Mouse (Mus musculus): ENCODE results near the gene Sbf1.

Gene Sbf1

GRCm38 (mm10) chr15:89321264-89321663 is 6.2 kb upstream of the Sbf1 start:
- no peak for DNase-seq (ENCODE audit: low spot score in 2 of 2)

DNA sequence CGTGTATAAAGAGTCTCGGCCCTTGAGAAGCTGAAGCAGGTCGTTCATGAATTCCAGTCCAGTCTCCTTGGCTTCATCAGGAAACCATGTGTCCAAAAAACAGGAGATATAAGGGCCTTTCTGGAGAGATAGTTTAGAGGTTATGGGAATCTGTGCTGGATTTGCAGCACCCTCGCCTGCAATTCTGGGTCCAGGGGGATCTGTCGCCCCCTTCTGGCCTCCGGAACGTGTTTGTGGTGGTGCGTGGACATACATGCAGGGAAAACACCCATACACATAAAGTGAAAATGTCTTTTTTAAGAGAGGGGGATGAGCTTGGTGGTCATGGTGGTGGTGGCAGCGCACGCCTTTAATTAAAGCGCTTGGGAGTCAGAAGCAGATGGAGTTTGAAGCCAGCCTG is 1.0 kb upstream of the Sbf1 start:
- no peak for DNase-seq (ENCODE audit: low spot score in 2 of 2)

DNA sequence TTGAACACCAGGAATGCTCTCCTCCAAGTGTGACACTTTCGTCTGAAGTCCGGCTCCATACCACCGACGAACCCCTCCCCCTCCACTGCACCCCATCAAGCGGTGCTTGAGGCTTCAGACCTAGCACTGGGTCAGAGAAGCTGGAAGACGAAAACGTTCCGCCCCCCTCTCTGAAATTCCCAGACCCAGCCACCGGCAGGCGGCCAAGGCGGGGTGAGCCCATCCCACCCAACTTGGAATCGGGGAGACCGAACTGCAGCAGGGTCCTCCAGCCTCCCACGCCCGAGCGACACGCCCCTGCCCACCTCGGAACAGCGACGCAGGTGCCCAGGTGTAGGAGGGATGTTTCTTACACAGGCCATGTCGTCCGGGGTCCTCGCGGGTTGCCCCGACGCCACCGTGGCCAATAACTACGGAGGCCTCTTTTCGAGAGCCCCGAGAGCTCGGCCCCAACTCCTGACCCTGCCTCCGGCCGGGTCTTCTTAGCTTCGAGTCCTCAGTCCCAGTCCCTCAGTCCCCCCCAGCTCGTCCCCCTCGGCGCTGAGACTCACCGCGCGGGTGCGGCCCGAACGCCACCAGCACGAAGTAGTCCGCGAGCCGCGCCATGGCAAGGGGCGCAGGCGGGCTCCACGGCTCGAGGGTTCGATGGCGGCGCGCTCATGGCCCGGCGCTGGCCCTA is 461 bp downstream of the Sbf1 start:
- DNase-seq (ENCODE audit: low spot score in 2 of 2), result no peak

GRCm38 (mm10) chr15:89314107-89314506 is 1.0 kb downstream of the Sbf1 start:
- no peak for DNase-seq (ENCODE audit: low spot score in 2 of 2)

- no peak for DNase-seq (ENCODE audit: low spot score in 2 of 2)
Measured at GRCm38 (mm10) chr15:89313359-89313758, 1.8 kb downstream of the Sbf1 start.

DNA sequence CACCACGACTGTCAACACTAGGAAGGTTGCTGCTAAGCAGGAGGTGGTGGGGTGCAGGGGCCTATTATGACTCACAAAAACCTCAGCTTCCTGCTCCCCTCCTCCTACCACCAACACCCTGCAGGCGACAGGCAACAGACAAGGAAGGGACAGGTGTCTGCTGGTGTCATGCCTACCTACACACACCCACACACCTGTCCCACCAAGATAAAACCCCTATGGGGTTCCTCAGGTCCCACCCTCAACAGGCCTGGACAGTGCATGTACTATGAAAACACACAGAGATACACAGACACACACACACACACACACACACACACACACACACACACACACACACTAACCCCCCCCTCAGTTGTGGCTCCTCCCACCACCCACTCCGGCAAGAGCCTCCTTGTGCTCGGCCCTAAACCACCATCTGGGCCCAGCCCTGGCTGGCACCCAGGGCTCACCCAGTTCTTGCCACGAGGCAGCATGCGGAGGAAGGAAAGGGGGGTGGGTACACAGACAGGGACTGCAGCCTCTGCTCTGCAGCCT is 5.1 kb downstream of the Sbf1 start:
- DNase-seq (ENCODE audit: low spot score in 2 of 2), result no peak

GRCm38 (mm10) chr15:89308406-89309139 is 6.5 kb downstream of the Sbf1 start:
- no peak for DNase-seq (ENCODE audit: low spot score in 2 of 2)

DNA sequence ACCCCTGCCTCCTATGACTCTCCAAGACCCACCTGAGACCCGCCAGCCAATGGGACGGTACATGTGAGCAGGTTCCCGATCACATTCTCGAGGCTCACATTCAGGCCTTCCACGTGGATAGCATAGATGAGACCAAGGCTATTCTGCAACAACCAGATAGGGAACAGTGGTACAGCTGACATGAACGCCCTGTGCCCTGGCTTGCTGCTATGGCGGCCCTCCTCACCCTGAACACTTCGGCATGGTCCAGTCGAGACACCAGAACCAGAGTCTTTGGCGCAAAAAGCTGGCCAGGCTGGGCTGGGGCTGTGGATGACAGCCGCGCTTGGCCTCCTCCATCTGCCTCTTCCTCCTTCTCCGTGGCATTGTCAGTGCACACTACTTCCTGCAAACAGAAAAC is 7.7 kb downstream of the Sbf1 start:
- no peak for DNase-seq (ENCODE audit: low spot score in 2 of 2)

GRCm38 (mm10) chr15:89305966-89306365 is 9.1 kb downstream of the Sbf1 start:
- no peak for DNase-seq (ENCODE audit: low spot score in 2 of 2)

DNA sequence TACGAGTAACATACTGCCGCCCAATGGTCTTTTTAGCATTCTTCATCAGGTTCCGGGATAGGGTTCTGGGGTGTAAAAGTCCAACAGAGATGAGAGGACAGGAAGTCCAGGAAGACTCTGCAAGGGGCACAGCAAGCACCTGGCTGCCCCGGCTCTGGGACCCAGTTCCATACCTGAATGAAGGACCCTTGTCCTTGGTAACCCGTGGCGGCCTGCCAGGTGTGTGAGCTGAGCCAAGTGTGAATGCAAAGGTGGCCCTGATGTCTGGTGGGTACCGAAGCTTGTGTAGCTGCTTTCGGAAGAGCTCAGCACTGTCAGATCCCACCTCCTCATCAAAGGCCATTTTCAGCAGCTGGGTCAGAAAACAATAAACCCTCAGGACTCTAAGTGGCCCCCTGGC is 14.5 kb downstream of the Sbf1 start:
- no peak for DNase-seq (ENCODE audit: low spot score in 2 of 2)

GRCm38 (mm10) chr15:89300180-89300579 is 14.9 kb downstream of the Sbf1 start:
- no peak for DNase-seq (ENCODE audit: low spot score in 2 of 2)

- DNase-seq (ENCODE audit: low spot score in 2 of 2), result no peak
Measured at GRCm38 (mm10) chr15:89297695-89298094, 17.4 kb downstream of the Sbf1 start.

DNA sequence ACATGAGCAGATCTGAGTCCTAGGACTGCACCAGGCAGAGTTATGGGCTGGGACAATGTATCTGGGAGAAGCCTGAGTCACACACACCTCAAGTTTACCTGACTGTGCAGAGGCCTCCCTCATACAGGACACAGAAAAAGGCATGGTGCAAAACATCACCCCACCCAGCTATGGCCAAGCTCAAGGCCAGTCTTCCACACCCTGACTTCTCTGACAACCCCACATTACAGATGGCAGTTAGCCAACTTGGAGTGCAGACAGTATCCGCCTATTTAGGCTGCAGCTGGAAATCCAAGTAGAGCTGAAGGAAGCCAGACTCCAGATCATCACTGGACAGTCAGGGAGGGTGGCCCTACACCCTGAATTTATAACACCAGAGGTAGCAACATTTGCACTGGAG is 18.6 kb downstream of the Sbf1 start:
- no peak for DNase-seq (ENCODE audit: low spot score in 2 of 2)

DNA sequence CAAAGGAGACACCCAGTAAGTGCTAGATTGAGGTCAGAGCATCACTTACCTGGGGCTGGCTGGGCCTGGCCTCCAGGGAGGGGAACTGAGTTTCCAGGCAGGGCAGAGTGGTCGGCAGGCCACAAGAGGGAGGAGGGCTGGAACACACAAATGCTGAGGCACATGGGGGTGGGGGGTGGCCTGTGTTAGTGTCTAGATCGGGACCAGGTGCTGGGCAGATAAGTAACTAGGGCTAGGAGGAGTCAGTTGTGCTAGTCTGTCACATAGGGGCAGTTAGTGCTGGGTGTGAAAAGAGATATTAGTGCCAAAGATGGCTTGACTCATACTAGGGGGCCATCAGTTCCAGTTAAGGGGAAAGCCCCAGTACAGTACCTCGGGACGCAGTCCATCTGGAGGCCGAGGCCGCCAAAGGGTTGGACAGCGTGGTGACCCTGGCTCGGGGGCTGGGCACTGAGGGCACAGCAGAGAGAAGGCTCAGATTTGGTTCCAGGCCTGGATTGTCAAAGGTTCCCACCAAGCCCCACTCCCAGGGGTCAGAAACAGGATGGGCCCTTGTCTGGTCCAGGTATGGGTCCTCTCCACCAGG is 19.4 kb downstream of the Sbf1 start:
- DNase-seq (ENCODE audit: low spot score in 2 of 2), result no peak

DNA sequence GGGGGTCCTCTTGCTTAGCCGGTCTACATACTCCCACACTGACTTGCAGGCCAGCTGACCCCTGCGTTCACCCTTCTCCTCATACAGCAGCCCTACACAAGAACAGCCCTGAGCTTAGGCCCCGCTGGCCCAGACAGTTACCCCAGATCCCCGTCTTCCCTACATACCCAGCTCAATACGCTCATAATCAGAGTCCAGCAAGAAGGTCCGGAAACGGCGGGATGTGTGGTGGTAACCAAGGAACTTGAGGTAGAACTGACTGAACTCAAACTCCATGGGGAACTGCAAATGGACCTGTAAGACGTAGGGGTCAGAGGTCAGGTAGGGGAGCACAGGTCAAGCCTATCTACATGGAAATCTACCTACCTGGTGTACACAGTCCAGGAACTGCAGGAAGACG is 21.3 kb downstream of the Sbf1 start:
- no peak for DNase-seq (ENCODE audit: low spot score in 2 of 2)

GRCm38 (mm10) chr15:89292795-89293194 is 22.3 kb downstream of the Sbf1 start:
- DNase-seq (ENCODE audit: low spot score in 2 of 2), result no peak

- no peak for DNase-seq (ENCODE audit: low spot score in 2 of 2)
Measured at GRCm38 (mm10) chr15:89291521-89291920, 23.6 kb downstream of the Sbf1 start.

GRCm38 (mm10) chr15:89289455-89289854 is 25.7 kb downstream of the Sbf1 start:
- DNase-seq (ENCODE audit: low spot score in 2 of 2), result no peak

GRCm38 (mm10) chr15:89288227-89288767 is 26.8 kb downstream of the Sbf1 start:
- no peak for DNase-seq (ENCODE audit: low spot score in 2 of 2)

GRCm38 (mm10) chr15:89286582-89286981 is 28.5 kb downstream of the Sbf1 start:
- DNase-seq (ENCODE audit: low spot score in 2 of 2), result no peak

DNA sequence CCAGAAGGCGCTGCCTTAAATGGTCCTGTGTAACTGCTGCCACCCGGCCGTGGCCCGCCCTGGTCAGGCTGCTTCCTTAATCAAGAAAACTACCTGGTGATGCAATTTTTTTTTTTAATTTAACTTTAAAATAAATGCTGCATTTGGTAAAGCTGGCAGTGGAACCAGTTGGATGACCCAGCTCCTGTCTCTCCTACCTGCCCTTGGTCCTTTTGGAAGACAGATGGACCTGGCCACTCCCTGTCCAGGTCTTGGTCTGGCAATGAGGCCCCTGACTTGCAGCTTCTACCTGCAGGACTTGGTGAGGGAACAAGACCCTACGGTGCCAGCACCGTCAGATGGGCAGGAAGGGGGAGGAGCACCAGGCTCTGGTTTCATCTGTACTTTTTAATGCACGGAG is 29.0 kb downstream of the Sbf1 start:
- DNase-seq (ENCODE audit: low spot score in 2 of 2), result no peak

- DNase-seq (ENCODE audit: low spot score in 2 of 2), result no peak
Measured at GRCm38 (mm10) chr15:89285478-89285877, 29.6 kb downstream of the Sbf1 start.

DNA sequence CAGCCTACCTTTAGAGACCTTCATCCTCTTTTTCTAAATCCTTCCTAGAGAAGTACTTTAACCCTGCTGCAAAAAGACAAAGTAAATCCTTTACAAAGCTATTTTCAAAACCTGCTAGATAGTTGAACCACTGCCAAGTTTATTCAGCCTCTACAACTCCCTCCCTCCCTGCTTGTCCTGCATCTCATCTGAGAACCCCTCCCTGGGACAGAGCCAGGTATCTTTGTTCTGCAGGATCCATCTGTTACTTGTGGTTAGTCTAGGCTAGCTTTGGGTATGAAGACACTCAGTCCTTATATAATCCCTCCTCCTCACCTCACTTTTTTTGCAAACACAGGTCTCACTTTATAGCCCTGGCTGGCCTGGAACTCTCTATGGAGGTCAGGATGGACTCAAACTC is 30.1 kb downstream of the Sbf1 start:
- DNase-seq (ENCODE audit: low spot score in 2 of 2), result no peak

Measured in frontal cortex, postnatal 25 days (tissue).